Mouse (Mus musculus) lung, adult 2 months (tissue): ENCODE measurements at regions not wholly inside any gene's neighbourhood (a gene's known extent, or its start where the extent isn't known, plus 50 kb on each side); places are given as distances from the start of the nearest gene placed in this dataset.

Experiments
- DNase-seq: peaks from one replicate; pipeline ENCODE4 v3.0.0; 2022
- H3K4me1 ChIP-seq: fragments of 200-500 bp; 2 replicates; pipeline ENCODE4 v1.6.1; 2011; ENCODE audit warnings: low read length; ENCODE audit not compliant: control insufficient read depth, insufficient read depth
- H3K4me3 ChIP-seq: fragments of 200-500 bp; replicated peaks from 2 replicates; pipeline ENCODE3; 2011; ENCODE audit warnings: low read depth, mild to moderate bottlenecking, control low read depth, low read length; ENCODE audit errors: extremely low read depth
- CTCF ChIP-seq: fragments of 200-500 bp; IDR thresholded peaks from 2 replicates; pipeline ENCODE4 v1.5.1; 2011; ENCODE audit warnings: mild to moderate bottlenecking, low read length, control low read depth; ENCODE audit not compliant: insufficient read depth
- POLR2A ChIP-seq: fragments of 200-500 bp; IDR thresholded peaks from 2 replicates; pipeline ENCODE4 v1.6.1; 2011; ENCODE audit warnings: low read depth, mild to moderate bottlenecking, control low read depth, low read length, borderline replicate concordance; ENCODE audit errors: extremely low read depth
- WGBS: fragments of 180-500 bp; shearing (Covaris S2); methylation state at CpG from one replicate; pipeline ENCODE4 v1.1.7; 2018; 5-methylcytosine and 5-hydroxymethylcytosine counted together

DNA sequence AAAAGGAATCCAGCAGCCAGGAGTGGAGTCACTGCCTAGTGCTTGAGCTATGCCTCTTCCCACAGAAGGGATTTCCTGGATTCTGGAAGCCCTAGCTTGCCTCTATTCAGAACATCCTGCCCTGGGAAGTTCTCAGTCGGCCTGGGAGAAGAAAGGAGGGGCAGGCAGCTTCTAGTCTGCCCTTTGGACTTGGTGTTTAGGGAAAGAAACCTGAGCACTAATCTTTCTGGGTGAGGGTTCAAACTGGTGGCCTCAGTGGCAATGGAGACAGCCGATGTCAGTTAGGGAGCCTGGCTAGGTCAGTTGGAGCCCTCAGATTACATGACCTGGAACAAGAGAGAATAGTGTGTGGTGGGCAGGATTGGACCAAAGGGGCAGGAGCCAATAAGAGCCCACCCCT is 78.9 kb downstream of the Gm4791 start:
- no peak for TF ChIP-seq CTCF
- Histone ChIP-seq H3K4me3 (no peak overlapping the region), H3K4me1 (no peaks in the 10 kb centered on the region)
- DNase-seq: no peak
- 34% methylated on average over 2 of the region's 2 CpGs for WGBS

DNA sequence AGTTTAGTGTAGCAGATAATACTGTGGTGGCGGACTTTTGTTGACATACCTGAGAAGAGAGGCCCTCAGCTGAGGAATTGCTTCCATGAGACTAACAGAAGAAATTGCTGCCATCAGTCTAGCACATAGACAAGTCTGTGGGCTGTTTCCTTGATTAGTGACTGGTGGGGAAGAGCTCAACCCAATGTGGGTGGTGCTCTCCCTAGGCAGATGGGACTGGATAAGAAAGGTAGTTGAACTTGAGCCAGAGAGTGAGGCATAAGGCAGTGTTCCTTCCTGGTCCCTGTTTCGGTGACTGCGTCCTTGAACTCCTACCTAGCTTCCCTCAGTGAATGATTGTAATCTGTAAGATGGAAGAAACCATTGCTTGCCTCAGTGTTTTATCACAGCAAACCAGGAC is 79.4 kb downstream of the Gm4791 start:
- DNase-seq: no peak
- Histone ChIP-seq H3K4me1 (no peaks in the 10 kb centered on the region), H3K4me3 (no peak overlapping the region)
- no peak for TF ChIP-seq POLR2A
- TF ChIP-seq CTCF: no peak
- 90% methylated on average over 3 of the region's 3 CpGs for WGBS

DNA sequence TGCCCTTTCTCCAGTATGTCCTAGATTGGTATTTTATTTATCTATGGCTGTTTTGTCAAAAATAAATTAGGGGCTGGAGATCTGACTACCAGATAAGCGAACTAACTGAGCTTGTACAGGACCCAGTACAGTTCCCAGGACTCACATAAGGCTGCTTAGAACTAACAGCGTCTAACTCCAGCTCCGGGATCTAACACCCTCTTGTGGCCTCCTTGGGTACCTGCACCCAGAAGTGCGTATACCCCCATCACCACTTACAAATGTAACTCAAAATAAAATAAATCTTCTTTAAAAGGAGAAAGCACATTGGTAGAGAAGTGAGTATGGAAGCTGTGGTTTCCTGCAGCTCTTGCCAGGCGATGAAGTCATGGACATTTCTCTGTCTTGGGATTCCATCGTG is 82.9 kb downstream of the Gm4791 start:
- DNase-seq: no peak
- H3K4me3 ChIP-seq: no peak overlapping the region
- WGBS: 98% methylated on average over 6 of the region's 6 CpGs
- H3K4me1 ChIP-seq: no peaks in the 10 kb centered on the region
- no peak for TF ChIP-seq POLR2A
- no peak for TF ChIP-seq CTCF

DNA sequence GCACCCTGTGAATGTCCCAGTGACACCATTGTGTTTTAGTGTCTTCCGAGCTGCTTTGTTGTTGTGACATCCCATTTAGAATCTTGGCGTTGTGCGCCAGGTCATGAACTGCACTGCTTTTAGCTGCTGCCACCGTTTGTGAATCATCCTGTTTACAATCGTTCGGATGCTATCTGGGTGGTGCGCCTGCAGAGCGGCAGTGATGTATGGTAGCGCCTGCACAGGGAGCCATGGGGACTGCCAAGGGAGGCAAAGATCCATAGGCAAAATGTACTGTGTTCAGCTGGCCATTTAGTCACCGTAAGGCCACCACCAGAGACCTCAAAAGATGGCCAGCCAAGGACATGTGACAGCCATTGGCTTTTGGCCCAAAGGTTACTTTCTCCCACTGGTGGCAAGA is 93.3 kb downstream of the Gm4791 start:
- no peak for DNase-seq
- WGBS: 43% methylated on average over 10 of the region's 10 CpGs
- no peak overlapping the region for H3K4me3 ChIP-seq
- H3K4me1 ChIP-seq: no peaks in the 10 kb centered on the region
- no peak for TF ChIP-seq CTCF

DNA sequence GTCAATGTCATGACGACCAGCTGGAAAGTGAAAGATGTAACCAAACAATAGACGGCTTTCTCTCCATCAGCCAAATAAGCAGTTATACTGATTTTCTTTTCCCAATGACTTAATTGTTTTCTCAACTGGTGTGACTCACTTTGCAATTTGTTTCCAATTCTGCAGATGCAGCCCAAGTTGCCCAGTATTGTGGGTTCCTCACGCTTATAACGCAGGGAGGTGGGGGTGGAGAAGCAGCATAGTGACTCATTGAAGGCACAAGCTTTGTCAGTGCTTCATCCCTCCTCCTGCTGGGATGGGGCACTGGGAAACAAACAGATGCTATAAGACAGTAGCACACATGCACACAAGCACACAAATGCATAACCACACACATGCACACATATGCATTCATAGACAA is 97.1 kb downstream of the Gm4791 start:
- Histone ChIP-seq H3K4me3 (no peak overlapping the region), H3K4me1 (no peaks in the 10 kb centered on the region)
- no peak for DNase-seq
- TF ChIP-seq POLR2A: no peak
- TF ChIP-seq CTCF: no peak
- 85% methylated on average over 4 of the region's 4 CpGs for WGBS

DNA sequence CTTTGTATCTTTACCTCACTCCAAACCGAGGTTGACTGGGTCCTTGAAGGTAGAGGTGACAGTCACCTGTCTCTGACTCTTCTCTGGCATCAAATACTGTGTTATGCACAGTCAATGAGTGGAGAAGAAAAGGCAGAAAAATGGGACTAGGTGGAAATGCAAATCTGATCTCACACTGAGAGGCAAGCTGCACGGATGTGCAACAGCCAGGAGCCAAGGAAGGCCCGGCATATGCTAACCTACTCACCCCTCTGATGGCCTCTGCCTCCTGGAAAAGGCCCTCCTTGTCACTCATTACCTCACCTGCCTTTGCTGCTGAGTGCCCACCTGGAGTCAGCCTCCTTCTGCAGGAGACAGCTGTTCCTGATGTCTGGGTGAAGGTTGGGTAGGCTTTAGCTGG is 104.8 kb downstream of the Gm4791 start:
- Histone ChIP-seq H3K4me1 (no peaks in the 10 kb centered on the region), H3K4me3 (no peak overlapping the region)
- WGBS: 75% methylated on average over 3 of the region's 3 CpGs
- DNase-seq: no peak
- TF ChIP-seq POLR2A (no peak), CTCF (no peak)

DNA sequence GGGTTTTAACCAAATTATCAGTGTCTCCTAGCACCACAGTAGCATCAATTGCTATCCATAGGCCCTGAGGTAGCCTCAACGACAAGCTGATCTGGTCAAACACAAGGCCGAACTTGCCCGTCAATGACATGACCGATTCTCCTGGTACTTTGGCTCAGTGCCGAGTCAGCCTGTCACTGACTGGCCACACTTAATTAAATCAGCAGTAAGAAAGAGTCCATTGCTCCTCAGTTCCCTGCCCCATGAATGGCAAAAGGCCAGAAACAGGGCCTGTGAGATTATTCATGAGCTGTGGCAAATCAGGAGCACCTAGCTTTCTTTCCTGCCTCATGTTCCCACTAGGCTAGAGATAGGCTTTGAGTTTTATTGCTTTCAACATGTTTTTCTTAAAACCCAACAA is 105.4 kb downstream of the Gm4791 start:
- TF ChIP-seq CTCF (no peak), POLR2A (no peak)
- WGBS: 82% methylated on average over 5 of the region's 5 CpGs
- H3K4me1 ChIP-seq: no peaks in the 10 kb centered on the region
- H3K4me3 ChIP-seq: no peak overlapping the region
- no peak for DNase-seq

DNA sequence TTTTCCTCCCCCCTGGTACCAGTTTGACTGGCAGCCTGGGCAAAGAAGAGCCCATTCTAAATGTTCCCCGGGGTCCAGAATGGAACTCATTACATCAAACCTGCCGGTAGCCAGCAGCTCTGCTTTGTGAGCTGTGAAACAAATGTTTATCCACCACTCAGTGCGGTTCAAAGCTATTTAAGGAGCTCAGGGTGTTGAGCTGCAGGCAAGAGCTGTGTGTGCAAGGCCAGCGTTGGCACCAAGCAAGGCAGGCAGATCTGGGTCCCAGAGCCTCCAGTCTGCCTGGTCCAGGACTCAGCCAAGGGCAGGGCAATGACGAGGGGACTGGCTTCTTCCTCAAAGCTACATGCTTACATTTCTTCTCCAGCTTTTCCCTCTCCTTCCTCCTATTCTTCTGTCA is 109.6 kb downstream of the Gm4791 start:
- Histone ChIP-seq H3K4me1 (no peaks in the 10 kb centered on the region), H3K4me3 (no peak overlapping the region)
- DNase-seq: no peak
- WGBS: 39% methylated on average over 5 of the region's 5 CpGs
- TF ChIP-seq POLR2A (no peak), CTCF (no peak)

DNA sequence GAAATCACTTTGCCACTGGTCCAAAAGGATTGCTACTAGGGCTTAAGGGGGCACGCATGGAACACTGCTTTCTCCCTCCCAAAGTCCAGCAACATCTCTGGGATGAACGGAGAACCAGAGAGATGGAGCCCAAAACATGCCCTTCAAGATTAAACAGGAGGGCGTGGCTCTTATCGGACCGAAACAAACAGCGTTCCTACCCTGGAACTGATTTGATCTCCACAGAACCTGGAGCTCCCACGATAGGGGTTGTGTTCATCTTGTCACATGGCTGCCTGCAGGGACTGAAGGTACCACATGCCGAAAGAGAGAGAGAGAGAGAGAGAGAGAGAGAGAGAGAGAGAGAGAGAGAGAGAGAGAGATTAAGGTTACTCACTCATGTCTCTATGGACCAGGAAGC is 120.7 kb downstream of the Gm4791 start:
- H3K4me3 ChIP-seq: no peak overlapping the region
- H3K4me1 ChIP-seq: no peaks in the 10 kb centered on the region
- DNase-seq: no peak
- TF ChIP-seq CTCF (no peak), POLR2A (no peak)
- WGBS: 67% methylated on average over 8 of the region's 8 CpGs

DNA sequence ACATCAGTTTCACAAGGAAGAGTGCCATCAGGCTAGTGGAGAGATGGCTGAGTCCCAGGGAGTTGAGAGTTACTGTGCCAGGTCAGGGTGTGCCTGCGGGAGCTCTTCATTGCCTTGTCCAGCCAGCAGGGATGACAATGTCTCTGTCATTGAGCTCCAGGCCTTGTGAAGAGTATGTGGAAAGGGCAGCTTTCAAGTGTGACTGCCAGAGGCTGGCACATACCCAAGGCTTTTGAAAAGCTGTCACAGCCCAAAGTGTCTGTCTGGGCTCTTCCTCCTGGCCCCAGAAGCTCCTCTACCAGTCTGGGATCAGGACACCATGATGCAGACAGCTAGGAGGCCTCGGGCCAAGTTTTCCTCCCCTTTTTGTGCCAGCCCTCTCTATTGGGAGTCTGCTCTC is 124.6 kb downstream of the Gm4791 start:
- no peak for TF ChIP-seq CTCF
- no peak for TF ChIP-seq POLR2A
- no peak for DNase-seq
- Histone ChIP-seq H3K4me1 (no peaks in the 10 kb centered on the region), H3K4me3 (no peak overlapping the region)
- 67% methylated on average over 2 of the region's 2 CpGs for WGBS

DNA sequence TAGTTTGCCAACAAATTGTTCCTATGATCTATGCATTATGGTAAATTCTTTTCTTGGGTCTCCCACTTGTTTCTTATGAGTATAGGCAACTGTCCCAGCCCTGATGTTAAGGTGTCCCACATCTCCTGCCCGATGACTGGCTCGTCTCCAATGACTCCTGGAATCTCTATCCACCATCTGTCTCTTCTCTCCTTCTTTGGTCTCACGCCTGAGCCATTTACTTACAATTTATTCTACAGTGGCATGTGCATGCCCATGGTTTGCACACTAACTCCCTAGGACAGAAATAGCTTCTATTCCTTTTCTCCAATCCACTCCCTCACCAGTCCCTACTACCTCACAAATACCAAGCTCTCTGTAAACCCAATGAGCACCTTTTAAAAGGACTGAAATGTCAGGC is 127.0 kb downstream of the Gm4791 start:
- no peak for DNase-seq
- WGBS: 74% methylated on average over 3 of the region's 3 CpGs
- H3K4me3 ChIP-seq: no peak overlapping the region
- no peaks in the 10 kb centered on the region for H3K4me1 ChIP-seq
- no peak for TF ChIP-seq POLR2A
- TF ChIP-seq CTCF: no peak
